Mouse (Mus musculus): ENCODE results near the gene Slc47a1. TPM values are rescaled to one million over a fixed set of nuclear protein-coding genes. Genes with fewer than 3 reads are reported as not detected.

Slc47a1 gene
- under 1 TPM in 1 of 2 experiments, not detected in 1; 0.04 TPM for polyA plus RNA-seq (2012; fragmentation: generic; extraction: Trizol)

GRCm38 (mm10) chr11:61377881-61378613 lies at the start of gene Slc47a1:
TSS of gene Slc47a1 (minus strand) at chr11:61378345.

GRCm38 (mm10) chr11:61342505-61343420 lies 35.4 kb downstream of the Slc47a1 start, which contains the start of gene Slc47a2:
TSS of gene Slc47a2 (minus strand) at chr11:61342860.

Other genes with a start within 250 kb of the Slc47a1 start
- gene Usp22, start 203.3 kb downstream of the Slc47a1 start, polyA plus RNA-seq (2012; fragmentation: generic; extraction: Trizol): 10 to 100 TPM in 1 of 2 experiments, 1 to 10 TPM in 1; 9.6 to 61.6 TPM
- gene Aldh3a1, start 170.8 kb downstream of the Slc47a1 start, polyA plus RNA-seq (2012; fragmentation: generic; extraction: Trizol): 100 to 1,000 TPM in 1 of 2 experiments, 10 to 100 TPM in 1; 29.4 to 110 TPM
- 10 to 100 TPM in 1 of 2 experiments, 1 to 10 TPM in 1; 2.2 to 28.4 TPM for gene Aldh3a2, start 110.9 kb downstream of the Slc47a1 start, polyA plus RNA-seq (2012; fragmentation: generic; extraction: Trizol)
- under 1 TPM in 1 of 2 experiments, not detected in 1; 0.14 TPM for gene Slc47a2, start 35.5 kb downstream of the Slc47a1 start, polyA plus RNA-seq (2012; fragmentation: generic; extraction: Trizol)
- gene Rnf112, start 75.8 kb upstream of the Slc47a1 start, polyA plus RNA-seq (2012; fragmentation: generic; extraction: Trizol): under 1 TPM in 1 of 2 experiments, not detected in 1; 0.79 TPM
- gene Mfap4, start 107.1 kb upstream of the Slc47a1 start, polyA plus RNA-seq (2012; fragmentation: generic; extraction: Trizol): 10 to 100 TPM in 1 of 2 experiments, under 1 TPM in 1; 0.04 to 13.4 TPM
- gene Mapk7, start 116.1 kb upstream of the Slc47a1 start, polyA plus RNA-seq (2012; fragmentation: generic; extraction: Trizol): 10 to 100 TPM; 15.3 to 42.0 TPM
- gene B9d1, start 126.8 kb upstream of the Slc47a1 start, polyA plus RNA-seq (2012; fragmentation: generic; extraction: Trizol): 100 to 1,000 TPM in 1 of 2 experiments, 10 to 100 TPM in 1; 74.8 to 109 TPM
- gene Epn2, start 201.3 kb upstream of the Slc47a1 start, polyA plus RNA-seq (2012; fragmentation: generic; extraction: Trizol): 10 to 100 TPM in 1 of 2 experiments, 1 to 10 TPM in 1; 3.6 to 18.8 TPM